Mouse (Mus musculus): ENCODE results near the gene March6. TPM values are rescaled to one million over a fixed set of nuclear protein-coding genes. Genes with fewer than 3 reads are reported as not detected.

The March6 gene
- polyA plus RNA-seq, 1 experiment = not detected

- Histone ChIP-seq H3K27ac (ENCODE audit: insufficient read depth, low read depth, low read length) (peak overlapping the region; percentile 8), H3K4me3 (ENCODE audit: insufficient read depth, low read depth, low read length) (no peak overlapping the region), H3K4me1 (ENCODE audit: control insufficient read depth, insufficient read depth, low read length) (peaks cover 20% of the 10 kb centered on the region)
- TF ChIP-seq POLR2A (IDR thresholded peaks at IDR 0.05; ENCODE audit: insufficient read depth, low read depth, low read length) (no peak), CTCF (IDR thresholded peaks at IDR 0.05; ENCODE audit: insufficient read depth, low read depth, low read length) (no peak)
- 8% methylated on average over 7 of the region's 7 CpGs for WGBS
These were observed 5.3 kb upstream of the March6 start for GRCm38 (mm10) chr15:31536051-31536737.

- H3K4me3 ChIP-seq (ENCODE audit: insufficient read depth, low read depth, low read length) = no peak overlapping the region
- H3K4me1 ChIP-seq (ENCODE audit: control insufficient read depth, insufficient read depth, low read length) = peaks cover 19% of the 10 kb centered on the region
- 22% methylated on average over 8 of the region's 8 CpGs for WGBS
- H3K27ac ChIP-seq (ENCODE audit: insufficient read depth, low read depth, low read length) = peak overlapping the region; percentile 8; the same call in 1 of the 2 replicates
- no peak for TF ChIP-seq CTCF (IDR thresholded peaks at IDR 0.05; ENCODE audit: insufficient read depth, low read depth, low read length)
- TF ChIP-seq POLR2A (IDR thresholded peaks at IDR 0.05; ENCODE audit: insufficient read depth, low read depth, low read length) = no peak
These were observed 4.5 kb upstream of the March6 start for GRCm38 (mm10) chr15:31535259-31535855.

GRCm38 (mm10) chr15:31534421-31535258, 3.8 kb upstream of the March6 start:
- Histone ChIP-seq H3K27ac (ENCODE audit: insufficient read depth, low read depth, low read length) (no peak overlapping the region), H3K4me3 (ENCODE audit: insufficient read depth, low read depth, low read length) (no peak overlapping the region), H3K4me1 (ENCODE audit: control insufficient read depth, insufficient read depth, low read length) (peaks cover 18% of the 10 kb centered on the region)
- WGBS = 85% methylated on average over 7 of the region's 7 CpGs
- TF ChIP-seq POLR2A (IDR thresholded peaks at IDR 0.05; ENCODE audit: insufficient read depth, low read depth, low read length) (no peak), CTCF (IDR thresholded peaks at IDR 0.05; ENCODE audit: insufficient read depth, low read depth, low read length) (no peak)

GRCm38 (mm10) chr15:31533529-31533928, 2.7 kb upstream of the March6 start:
- WGBS = 25% methylated on average over 2 of the region's 2 CpGs
- H3K4me3 ChIP-seq (ENCODE audit: insufficient read depth, low read depth, low read length) = no peak overlapping the region
- TF ChIP-seq POLR2A (IDR thresholded peaks at IDR 0.05; ENCODE audit: insufficient read depth, low read depth, low read length) (no peak), CTCF (IDR thresholded peaks at IDR 0.05; ENCODE audit: insufficient read depth, low read depth, low read length) (no peak)
- no peak overlapping the region for H3K27ac ChIP-seq (ENCODE audit: insufficient read depth, low read depth, low read length)
- peaks cover 18% of the 10 kb centered on the region for H3K4me1 ChIP-seq (ENCODE audit: control insufficient read depth, insufficient read depth, low read length)

GRCm38 (mm10) chr15:31532331-31533021, 1.6 kb upstream of the March6 start:
- H3K27ac ChIP-seq (ENCODE audit: insufficient read depth, low read depth, low read length) = no peak overlapping the region
- 92% methylated on average over 2 of the region's 2 CpGs for WGBS
- peaks cover 18% of the 10 kb centered on the region for H3K4me1 ChIP-seq (ENCODE audit: control insufficient read depth, insufficient read depth, low read length)
- no peak overlapping the region for H3K4me3 ChIP-seq (ENCODE audit: insufficient read depth, low read depth, low read length)
- TF ChIP-seq CTCF (IDR thresholded peaks at IDR 0.05; ENCODE audit: insufficient read depth, low read depth, low read length) (no peak), POLR2A (IDR thresholded peaks at IDR 0.05; ENCODE audit: insufficient read depth, low read depth, low read length) (no peak)

GRCm38 (mm10) chr15:31531446-31532330, 835 bp upstream of the March6 start:
- peak overlapping the region; percentile 81 for H3K4me3 ChIP-seq (ENCODE audit: insufficient read depth, low read depth, low read length)
- H3K27ac ChIP-seq (ENCODE audit: insufficient read depth, low read depth, low read length) = peak overlapping the region; percentile 89
- WGBS = 9% methylated on average over 16 of the region's 16 CpGs
- TF ChIP-seq CTCF (IDR thresholded peaks at IDR 0.05; ENCODE audit: insufficient read depth, low read depth, low read length) (no peak), POLR2A (IDR thresholded peaks at IDR 0.05; ENCODE audit: insufficient read depth, low read depth, low read length) (no peak; the same call in 1 of the 2 replicates)
- peaks cover 18% of the 10 kb centered on the region for H3K4me1 ChIP-seq (ENCODE audit: control insufficient read depth, insufficient read depth, low read length)

GRCm38 (mm10) chr15:31529811-31530658, 818 bp downstream of the March6 start:
- Histone ChIP-seq H3K27ac (ENCODE audit: insufficient read depth, low read depth, low read length) (no peak overlapping the region), H3K4me3 (ENCODE audit: insufficient read depth, low read depth, low read length) (peak overlapping the region; percentile 81), H3K4me1 (ENCODE audit: control insufficient read depth, insufficient read depth, low read length) (peaks cover 8% of the 10 kb centered on the region)
- 1% methylated on average over 55 of the region's 56 CpGs for WGBS
- no peak for TF ChIP-seq CTCF (IDR thresholded peaks at IDR 0.05; ENCODE audit: insufficient read depth, low read depth, low read length)
- no peak for TF ChIP-seq POLR2A (IDR thresholded peaks at IDR 0.05; ENCODE audit: insufficient read depth, low read depth, low read length)

All from olfactory bulb, adult 2 months (tissue).